Mouse (Mus musculus): ENCODE measurements around the gene Map2k2. TPM values are rescaled to one million over a fixed set of nuclear protein-coding genes. Genes with fewer than 3 reads are reported as not detected.
"Not testable (repeated sequence)": the region's sequence is repeated elsewhere in the genome, so short reads cannot be mapped to it uniquely, and the experiment has no call there.

Gene Map2k2
- polyA plus RNA-seq (2015; fragmentation: Nextera tagmentation; extraction: Ambion mirVana) = 189 and 197 TPM in 2 replicates

DNA sequence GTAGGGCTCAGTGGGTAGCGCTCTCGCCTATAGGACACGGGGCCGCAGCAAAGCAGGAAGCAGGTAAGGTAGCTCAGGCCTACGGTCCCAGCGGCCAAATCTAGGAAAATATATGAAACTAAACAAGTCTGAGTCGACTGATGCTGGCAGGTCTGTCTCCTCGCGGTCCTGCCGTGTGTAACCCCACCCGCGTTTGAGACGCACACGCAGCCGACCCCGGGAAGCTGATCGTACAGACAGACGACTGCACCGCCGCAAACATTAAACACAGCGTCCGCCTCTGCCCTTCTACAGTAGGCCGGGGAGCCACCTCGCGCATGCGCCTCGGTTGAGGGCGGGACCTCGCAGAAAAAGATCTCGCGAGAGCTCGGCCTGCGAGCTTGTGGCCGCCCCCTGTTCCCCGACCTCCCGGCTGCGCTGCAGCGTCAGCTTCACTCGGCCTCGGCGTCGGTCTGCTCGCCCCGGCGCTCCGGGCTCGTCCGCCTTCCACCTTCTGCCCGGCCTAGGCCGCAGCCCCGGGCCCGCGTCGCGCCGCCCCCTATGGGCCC lies at the start of gene Map2k2:
Map2k2 (plus strand) TSS at position 351 of the 548 bp plus-strand sequence.
- Histone ChIP-seq H3K9ac (peak within 1 kb of the TSS; percentile 100), H3K27ac (replicated peaks) (peak within 1 kb of the TSS; percentile 100), H3K9me3 (replicated peaks) (no peaks in the 10 kb centered on the region), H3K4me3 (replicated peaks) (peak within 1 kb of the TSS; percentile 98), H3K4me1 (peaks cover 22% of the 10 kb centered on the region), H3K36me3 (peaks cover 23% of the 10 kb centered on the region), H3K27me3 (no peaks in the 10 kb centered on the region), H3K4me2 (replicated peaks) (peak within 1 kb of the TSS; percentile 85)
- ATAC-seq (ENCODE audit: insufficient number of reproducible peaks, low FRiP score, low TSS enrichment, low read depth) = peak; percentile 93
- under 1% methylated on average over 56 of the region's 56 CpGs for WGBS

DNA sequence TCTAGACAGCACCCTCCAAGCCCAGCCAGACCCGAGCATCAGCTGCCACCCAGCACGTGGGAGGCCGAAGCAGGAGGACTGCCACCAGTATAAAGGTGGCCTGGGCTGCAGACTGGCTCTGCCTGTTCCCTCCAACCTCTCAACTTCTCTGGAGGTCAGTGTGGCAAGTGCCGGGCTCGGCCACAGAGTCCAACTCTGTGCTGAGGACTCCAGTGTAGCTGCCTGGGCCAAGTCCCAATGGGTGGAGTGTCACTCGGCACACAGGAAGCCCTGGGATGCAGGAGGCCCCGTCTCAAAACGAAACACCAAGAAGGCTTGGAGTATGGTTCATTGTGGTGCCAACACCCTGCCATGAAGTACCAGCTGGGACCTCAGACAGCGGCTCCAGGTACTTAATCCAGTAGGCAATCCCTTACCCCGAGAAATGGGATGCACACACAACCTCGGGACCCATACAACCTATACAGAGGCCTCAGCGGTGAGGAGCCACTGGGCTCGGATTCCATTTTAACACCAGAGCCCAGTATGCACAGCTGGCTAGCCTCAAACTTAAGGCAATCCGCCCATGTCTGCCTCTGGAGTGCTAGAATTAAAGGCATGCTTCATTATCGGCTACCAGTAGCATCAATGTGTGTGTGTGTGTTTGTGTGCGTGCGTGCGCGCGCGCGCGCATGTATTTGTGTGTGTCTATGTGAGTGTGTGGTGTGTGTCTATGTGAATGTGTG lies 48.1 kb upstream of the Map2k2 start:
- no peak overlapping the region for H3K27ac ChIP-seq (replicated peaks)
- H3K4me1 ChIP-seq = peaks cover 32% of the 10 kb centered on the region
- no peak for ATAC-seq (ENCODE audit: insufficient number of reproducible peaks, low FRiP score, low TSS enrichment, low read depth)
- H3K4me2 ChIP-seq (replicated peaks) = no peak overlapping the region
- H3K36me3 ChIP-seq = peaks cover 3% of the 10 kb centered on the region; the same call in 1 of the 2 replicates
- H3K9me3 ChIP-seq (replicated peaks) = no peaks in the 10 kb centered on the region
- H3K9ac ChIP-seq = peak overlapping the region; percentile 12; the same call in 1 of the 2 replicates
- H3K4me3 ChIP-seq (replicated peaks) = no peak overlapping the region
- H3K27me3 ChIP-seq = no peaks in the 10 kb centered on the region
- 93% methylated on average over 23 of the region's 23 CpGs for WGBS

DNA sequence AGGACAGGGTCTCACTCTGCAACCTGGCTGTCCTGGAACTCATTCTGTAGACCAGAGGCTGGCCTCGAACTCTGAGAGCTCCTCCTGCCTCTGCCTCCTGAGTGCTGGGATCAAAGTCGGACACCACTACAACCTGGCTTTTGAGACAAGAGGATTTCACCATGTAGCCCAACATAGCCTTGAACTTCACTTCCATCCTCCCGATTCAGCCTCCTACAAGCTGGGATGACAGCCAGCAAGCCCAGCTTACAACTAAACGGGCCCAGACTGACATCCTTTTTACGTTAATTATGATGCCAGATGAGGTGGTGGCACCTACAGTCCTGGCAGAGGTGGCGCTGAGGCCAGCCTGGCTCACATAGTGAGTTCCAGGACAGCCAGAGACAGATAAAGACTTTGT lies 46.8 kb upstream of the Map2k2 start:
- WGBS = 83% methylated on average over 6 of the region's 6 CpGs
- H3K4me1 ChIP-seq = peaks cover 32% of the 10 kb centered on the region
- no peaks in the 10 kb centered on the region for H3K9me3 ChIP-seq (replicated peaks)
- H3K9ac ChIP-seq = no peak overlapping the region
- H3K36me3 ChIP-seq = no peaks in the 10 kb centered on the region; the same call in 1 of the 2 replicates
- H3K27me3 ChIP-seq = no peaks in the 10 kb centered on the region
- H3K4me2 ChIP-seq (replicated peaks) = peak overlapping the region; percentile 84
- ATAC-seq (ENCODE audit: insufficient number of reproducible peaks, low FRiP score, low TSS enrichment, low read depth) = no peak
- H3K27ac ChIP-seq (replicated peaks) = no peak overlapping the region
- H3K4me3 ChIP-seq (replicated peaks) = peak overlapping the region; percentile 82

GRCm38 (mm10) chr10:81059603-81060543 lies 45.8 kb upstream of the Map2k2 start, which contains the start of gene Sgta:
Gene Sgta (minus strand): TSS chr10:81060181.
- peak within 1 kb of the TSS; percentile 68; the same call in 1 of the 2 replicates for H3K27ac ChIP-seq (replicated peaks)

GRCm38 (mm10) chr10:81062710-81063109 lies 43.0 kb upstream of the Map2k2 start:
- 62% methylated on average over 4 of the region's 4 CpGs for WGBS
- H3K9ac ChIP-seq = no peak overlapping the region
- no peak for ATAC-seq (ENCODE audit: insufficient number of reproducible peaks, low FRiP score, low TSS enrichment, low read depth)

More at GRCm38 (mm10) chr10:81059603-81060543, 45.8 kb upstream of the Map2k2 start, which contains the start of gene Sgta:
- Histone ChIP-seq H3K9me3 (replicated peaks) (no peaks in the 10 kb centered on the region), H3K4me2 (replicated peaks) (peak within 1 kb of the TSS; percentile 84), H3K27me3 (no peaks in the 10 kb centered on the region), H3K4me1 (peaks cover 32% of the 10 kb centered on the region), H3K36me3 (no peaks in the 10 kb centered on the region; the same call in 1 of the 2 replicates), H3K9ac (peak within 1 kb of the TSS; percentile 78), H3K4me3 (replicated peaks) (peak within 1 kb of the TSS; percentile 82)
- whole genome bisulfite sequencing = under 1% methylated on average over 48 of the region's 48 CpGs
- ATAC-seq (ENCODE audit: insufficient number of reproducible peaks, low FRiP score, low TSS enrichment, low read depth) = peak; percentile 97

DNA sequence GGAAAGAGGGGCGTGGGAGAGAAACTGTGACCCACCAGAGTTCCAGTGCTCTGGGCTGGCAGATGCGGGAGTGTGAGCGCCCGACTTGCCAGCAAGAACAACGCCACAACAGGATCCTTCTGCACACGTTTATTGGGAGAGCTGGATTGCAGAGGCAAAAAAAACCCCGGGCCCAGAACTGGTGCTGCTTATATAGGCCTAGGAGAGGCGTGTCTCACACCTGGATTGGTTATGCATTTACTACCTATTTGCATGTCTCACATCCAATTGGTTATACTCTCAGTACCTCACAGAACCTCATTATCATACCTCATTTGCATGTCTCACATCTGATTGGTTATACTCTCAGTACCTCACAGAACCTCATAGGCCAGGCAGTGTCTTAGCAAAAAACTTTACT lies 41.2 kb upstream of the Map2k2 start:
- not testable (repeated sequence) for H3K27ac ChIP-seq (replicated peaks); H3K9me3 ChIP-seq (replicated peaks); H3K4me1 ChIP-seq; H3K36me3 ChIP-seq; H3K9ac ChIP-seq; H3K4me3 ChIP-seq (replicated peaks); ATAC-seq (ENCODE audit: insufficient number of reproducible peaks, low FRiP score, low TSS enrichment, low read depth); H3K27me3 ChIP-seq; H3K4me2 ChIP-seq (replicated peaks)
- WGBS = 89% methylated on average over 8 of the region's 8 CpGs

More at GRCm38 (mm10) chr10:81062710-81063109, 43.0 kb upstream of the Map2k2 start:
- peaks cover 20% of the 10 kb centered on the region for H3K4me1 ChIP-seq
- H3K9me3 ChIP-seq (replicated peaks) = no peaks in the 10 kb centered on the region
- H3K4me3 ChIP-seq (replicated peaks) = no peak overlapping the region
- no peak overlapping the region for H3K27ac ChIP-seq (replicated peaks)
- H3K27me3 ChIP-seq = no peaks in the 10 kb centered on the region
- no peak overlapping the region for H3K4me2 ChIP-seq (replicated peaks)
- H3K36me3 ChIP-seq = no peaks in the 10 kb centered on the region; the same call in 1 of the 2 replicates

DNA sequence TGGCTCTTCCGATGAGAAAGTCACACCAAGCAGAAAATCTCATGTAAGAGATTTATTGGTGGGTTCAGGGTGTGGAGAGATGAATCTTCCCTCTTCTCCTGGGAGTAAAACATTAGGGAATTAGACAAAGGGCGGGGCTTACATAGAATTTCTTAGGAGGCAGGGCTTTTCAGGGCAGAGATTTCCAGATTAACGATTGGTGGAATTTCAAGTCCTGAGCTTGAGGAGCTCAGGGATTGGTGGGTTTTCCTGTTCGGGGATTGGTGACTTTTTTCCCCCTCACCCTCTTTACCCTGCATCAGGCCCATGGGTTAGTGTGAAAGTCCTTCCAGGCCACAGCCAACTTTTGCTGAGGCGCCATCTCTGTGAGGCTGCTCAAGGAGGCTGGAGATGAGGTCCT lies 37.0 kb upstream of the Map2k2 start:
- no peak overlapping the region for H3K4me2 ChIP-seq (replicated peaks)
- WGBS = 71% methylated on average over 5 of the region's 5 CpGs
- peaks cover 8% of the 10 kb centered on the region for H3K36me3 ChIP-seq
- no peak overlapping the region for H3K27ac ChIP-seq (replicated peaks)
- H3K4me3 ChIP-seq (replicated peaks) = no peak overlapping the region
- no peaks in the 10 kb centered on the region for H3K27me3 ChIP-seq
- no peak overlapping the region for H3K9ac ChIP-seq
- H3K4me1 ChIP-seq = peaks cover 23% of the 10 kb centered on the region
- no peak for ATAC-seq (ENCODE audit: insufficient number of reproducible peaks, low FRiP score, low TSS enrichment, low read depth)
- no peaks in the 10 kb centered on the region for H3K9me3 ChIP-seq (replicated peaks)

- peaks cover 23% of the 10 kb centered on the region for H3K4me1 ChIP-seq
- H3K36me3 ChIP-seq = peaks cover 20% of the 10 kb centered on the region
- peak within 1 kb of the TSS; percentile 76 for H3K4me3 ChIP-seq (replicated peaks)
- no peaks in the 10 kb centered on the region for H3K9me3 ChIP-seq (replicated peaks)
- H3K27me3 ChIP-seq = no peaks in the 10 kb centered on the region
- H3K27ac ChIP-seq (replicated peaks) = peak within 1 kb of the TSS; percentile 65
- peak within 1 kb of the TSS; percentile 85 for H3K9ac ChIP-seq
- 0% methylated on average over 35 of the region's 35 CpGs for WGBS
- ATAC-seq (ENCODE audit: insufficient number of reproducible peaks, low FRiP score, low TSS enrichment, low read depth) = peak; percentile 94
- H3K4me2 ChIP-seq (replicated peaks) = peak within 1 kb of the TSS; percentile 74
Observed at GRCm38 (mm10) chr10:81069836-81070235, 35.9 kb upstream of the Map2k2 start, which contains the start of gene Thop1. Gene Thop1 (plus strand): TSS chr10:81070035.

DNA sequence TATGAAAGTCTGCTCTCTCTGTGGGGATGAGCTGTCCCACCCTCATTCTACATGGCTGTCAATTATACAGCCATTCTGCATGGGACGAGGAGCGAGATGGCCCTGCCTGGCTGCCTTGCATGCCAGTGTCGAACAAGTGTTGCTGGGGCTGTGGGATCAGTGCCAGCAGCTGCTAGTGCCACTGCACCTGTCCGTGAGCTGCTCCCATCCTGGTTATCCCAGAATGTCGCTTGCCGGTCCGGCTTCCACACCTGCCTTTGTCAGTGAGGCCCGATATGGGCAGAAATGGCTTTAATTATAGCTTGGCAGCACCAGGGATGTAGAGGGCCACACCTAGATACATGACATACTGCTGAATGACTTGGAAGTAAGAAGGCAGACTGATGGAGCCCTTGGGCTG lies 33.4 kb upstream of the Map2k2 start:
- Histone ChIP-seq H3K27me3 (no peaks in the 10 kb centered on the region), H3K4me3 (replicated peaks) (no peak overlapping the region), H3K9ac (no peak overlapping the region), H3K4me2 (replicated peaks) (no peak overlapping the region), H3K36me3 (peaks cover 40% of the 10 kb centered on the region), H3K27ac (replicated peaks) (0 out of 2 replicates have a peak overlapping the region, but pooled peaks have one; percentile 34), H3K4me1 (peaks cover 23% of the 10 kb centered on the region), H3K9me3 (replicated peaks) (no peaks in the 10 kb centered on the region)
- 85% methylated on average over 8 of the region's 8 CpGs for WGBS
- 0 out of 2 replicates have a peak, but pooled peaks have one; percentile 8 for ATAC-seq (ENCODE audit: insufficient number of reproducible peaks, low FRiP score, low TSS enrichment, low read depth)

GRCm38 (mm10) chr10:81073464-81073863 lies 32.3 kb upstream of the Map2k2 start:
- Histone ChIP-seq H3K36me3 (peaks cover 51% of the 10 kb centered on the region), H3K4me2 (replicated peaks) (no peak overlapping the region), H3K27me3 (no peaks in the 10 kb centered on the region), H3K27ac (replicated peaks) (peak overlapping the region; percentile 22; the same call in 1 of the 2 replicates), H3K4me3 (replicated peaks) (no peak overlapping the region), H3K9me3 (replicated peaks) (no peaks in the 10 kb centered on the region), H3K4me1 (peaks cover 23% of the 10 kb centered on the region), H3K9ac (no peak overlapping the region)
- ATAC-seq (ENCODE audit: insufficient number of reproducible peaks, low FRiP score, low TSS enrichment, low read depth) = no peak
- 62% methylated on average over 7 of the region's 7 CpGs for WGBS

All from embryonic facial prominence, embryonic 15.5 days (tissue).